ENCODE assay signal across 8 mouse cellular contexts in genomic region chr6:124767920-124768703, GRCm38 (mm10). TPM values are rescaled to one million over a fixed set of nuclear protein-coding genes. Genes with fewer than 3 reads are reported as not detected.
DNase-seq lines count a peak whose midpoint lies in the region; ATAC-seq and TF ChIP-seq lines count a peak whose summit lies in the region.

No protein-coding gene starts in this region.

- no peaks in the 10 kb centered on the region for H3K9me3 ChIP-seq in heart, embryonic 14.5 days (ENCODE audit: control insufficient read depth, low read length)
- no peaks in the 10 kb centered on the region for H3K9me3 ChIP-seq in CH12.LX (replicated peaks; ENCODE audit: low read length)
- H3K9me3 ChIP-seq in heart, embryonic 16.5 days (replicated peaks; ENCODE audit: control insufficient read depth, low read length): no peaks in the 10 kb centered on the region
- no peaks in the 10 kb centered on the region for H3K9me3 ChIP-seq in liver, embryonic 14.5 days (ENCODE audit: control insufficient read depth, low read length)
- no peaks in the 10 kb centered on the region for H3K9me3 ChIP-seq in stomach, postnatal 0 days (ENCODE audit: control insufficient read depth, low read length)

- in situ Hi-C loops in CH12.LX (cut with MboI; ENCODE audit: low pct_ligation_motif_present, low pct_unique_long_range_greater_than_20kb, low sequenced_read_pairs): no loop called here

- DNase-seq in heart, postnatal 36 days: no peak
- DNase-seq in CH12.LX (ENCODE audit: extremely low read depth): peak; percentile 89
- peak; percentile 74 to 77 for DNase-seq in cerebellum, adult 18-20 months
- DNase-seq in liver, embryonic 14.5 days (ENCODE audit: low read depth in 3 of 3, low spot score in 3 of 3): no peak
- DNase-seq in stomach, postnatal 0 days (ENCODE audit: low spot score): no peak
- no peak for DNase-seq in right cerebral cortex, postnatal 4 days

- no peak for TF ChIP-seq POLR2A in CH12.LX (IDR thresholded peaks at IDR 0.05; ENCODE audit: low read depth, low read length)

- H3K36me3 ChIP-seq in heart, embryonic 14.5 days (ENCODE audit: control insufficient read depth, insufficient read depth, low read length): no peaks in the 10 kb centered on the region
- peaks cover 21 to 42% of the 10 kb centered on the region in 2 experiments for H3K36me3 ChIP-seq in CH12.LX (replicated peaks in 1 of 2; ENCODE audit: control insufficient read depth in 1 of 2, insufficient read depth in 1 of 2, low read length in 1 of 2)
- H3K36me3 ChIP-seq in heart, embryonic 16.5 days (ENCODE audit: control insufficient read depth, insufficient read depth): no peaks in the 10 kb centered on the region
- H3K36me3 ChIP-seq in liver, embryonic 14.5 days (replicated peaks; ENCODE audit: control insufficient read depth, insufficient read depth, low read depth): no peaks in the 10 kb centered on the region
- no peaks in the 10 kb centered on the region for H3K36me3 ChIP-seq in stomach, postnatal 0 days (ENCODE audit: control insufficient read depth, insufficient read depth, low read length)

- 0 out of 2 replicates have a peak overlapping the region, but pooled peaks have one; percentile 16 for H3K9ac ChIP-seq in heart, embryonic 14.5 days (ENCODE audit: low read length)
- peak overlapping the region; percentile 86 for H3K9ac ChIP-seq in CH12.LX (ENCODE audit: insufficient read depth, low read depth)
- H3K9ac ChIP-seq in heart, embryonic 16.5 days (ENCODE audit: low read length): no peak overlapping the region
- H3K9ac ChIP-seq in liver, embryonic 14.5 days (replicated peaks): no peak overlapping the region
- H3K9ac ChIP-seq in stomach, postnatal 0 days (ENCODE audit: low read length): peak overlapping the region; percentile 65; the same call in 1 of the 2 replicates

- peaks cover 4% of the 10 kb centered on the region; the same call in 1 of the 2 replicates for H3K27me3 ChIP-seq in heart, embryonic 14.5 days (ENCODE audit: control insufficient read depth, insufficient read depth, low read length)
- peaks cover 10% of the 10 kb centered on the region for H3K27me3 ChIP-seq in CH12.LX (replicated peaks)
- no peaks in the 10 kb centered on the region; the same call in 1 of the 2 replicates for H3K27me3 ChIP-seq in heart, embryonic 16.5 days (ENCODE audit: control insufficient read depth, insufficient read depth, low read length)
- H3K27me3 ChIP-seq in liver, embryonic 14.5 days (ENCODE audit: control insufficient read depth, insufficient read depth, low read length): peaks cover 30% of the 10 kb centered on the region
- no peaks in the 10 kb centered on the region for H3K27me3 ChIP-seq in stomach, postnatal 0 days (ENCODE audit: control insufficient read depth, insufficient read depth, low read length)

- intact Hi-C loops in heart, postnatal 36 days (cut with DNase I): no loop called here

- no peak for TF ChIP-seq RAD21 in CH12.LX (IDR thresholded peaks at IDR 0.05; ENCODE audit: low read depth, low read length)

- peaks cover 21 to 24% of the 10 kb centered on the region in 2 experiments for H3K4me1 ChIP-seq in heart, embryonic 14.5 days (ENCODE audit: control insufficient read depth in 2 of 2, insufficient read depth in 2 of 2, low read length in 2 of 2)
- H3K4me1 ChIP-seq in CH12.LX (ENCODE audit: control insufficient read depth in 1 of 2, insufficient read depth in 2 of 2): peaks cover 7 to 33% of the 10 kb centered on the region in 2 experiments
- H3K4me1 ChIP-seq in heart, embryonic 16.5 days (ENCODE audit: control insufficient read depth, insufficient read depth, low read length): peaks cover 8% of the 10 kb centered on the region
- H3K4me1 ChIP-seq in liver, embryonic 14.5 days (replicated peaks; ENCODE audit: control insufficient read depth in 2 of 2, insufficient read depth in 2 of 2, low read length in 1 of 2): peaks cover 0 to 8% of the 10 kb centered on the region in 2 experiments; a peak in 2 of 4 replicates
- no peaks in the 10 kb centered on the region for H3K4me1 ChIP-seq in stomach, postnatal 0 days (replicated peaks; ENCODE audit: control insufficient read depth, insufficient read depth)

- H3K27ac ChIP-seq in heart, embryonic 14.5 days (replicated peaks in 1 of 2; ENCODE audit: control insufficient read depth in 1 of 2, insufficient read depth in 1 of 2, low read depth in 2 of 2, low read length in 2 of 2): 0 out of 4 replicates have a peak overlapping the region, but pooled peaks of 1 of the 2 experiments have one; percentile 6
- peak overlapping the region; percentile 76 for H3K27ac ChIP-seq in CH12.LX (ENCODE audit: insufficient read depth, low read depth)
- H3K27ac ChIP-seq in heart, embryonic 16.5 days (ENCODE audit: low read length): no peak overlapping the region
- H3K27ac ChIP-seq in liver, embryonic 14.5 days: no peak overlapping the region
- H3K27ac ChIP-seq in stomach, postnatal 0 days (replicated peaks): no peak overlapping the region

- dilution Hi-C loops in CH12.LX (cut with MboI; ENCODE audit: extremely low pct_ligation_motif_present, extremely low pct_unique_long_range_greater_than_20kb, low sequenced_read_pairs): no loop called here

- H3K4me3 ChIP-seq in heart, embryonic 14.5 days (ENCODE audit: control insufficient read depth in 1 of 2, insufficient read depth in 1 of 2, low read depth in 1 of 2, low read length in 2 of 2): peak overlapping the region; percentile 55 to 58; a peak in 3 of 4 replicates
- peak overlapping the region; percentile 67 to 98 (median 88) for H3K4me3 ChIP-seq in CH12.LX (replicated peaks in 1 of 3; ENCODE audit: low read depth in 2 of 3, low read length in 2 of 3, poor library complexity in 1 of 3)
- no peak overlapping the region; the same call in 1 of the 2 replicates for H3K4me3 ChIP-seq in heart, embryonic 16.5 days (ENCODE audit: low read length)
- H3K4me3 ChIP-seq in liver, embryonic 14.5 days (ENCODE audit: insufficient read depth in 1 of 2, low read depth in 2 of 2, low read length in 2 of 2): no peak overlapping the region
- peak overlapping the region; percentile 63 for H3K4me3 ChIP-seq in stomach, postnatal 0 days (ENCODE audit: low read depth, low read length)

- no peak for TF ChIP-seq CTCF in CH12.LX (conservative IDR thresholded peaks at IDR 0.05 in 1 of 2, IDR thresholded peaks at IDR 0.05 in 1 of 2; ENCODE audit: low read depth in 2 of 2, low read length in 2 of 2)
- TF ChIP-seq CTCF in liver, embryonic 14.5 days (IDR thresholded peaks at IDR 0.05; ENCODE audit: low read depth): no peak
- no peak for TF ChIP-seq CTCF in stomach, postnatal 0 days (IDR thresholded peaks at IDR 0.05; ENCODE audit: low read depth)

- H3K4me2 ChIP-seq in heart, embryonic 14.5 days (ENCODE audit: low read length): peak overlapping the region; percentile 91
- H3K4me2 ChIP-seq in CH12.LX (ENCODE audit: insufficient read depth, low read depth, poor library complexity, severe bottlenecking): peak overlapping the region; percentile 80
- H3K4me2 ChIP-seq in heart, embryonic 16.5 days (ENCODE audit: low read depth, low read length): peak overlapping the region; percentile 99
- H3K4me2 ChIP-seq in liver, embryonic 14.5 days (ENCODE audit: low read depth): peak overlapping the region; percentile 52
- peak overlapping the region; percentile 77 for H3K4me2 ChIP-seq in stomach, postnatal 0 days (replicated peaks; ENCODE audit: low read depth)

- 27% methylated on average over 19 of the region's 19 CpGs for WGBS in heart, embryonic 14.5 days
- WGBS in heart, embryonic 16.5 days: 34% methylated on average over 19 of the region's 19 CpGs
- 23% methylated on average over 19 of the region's 19 CpGs for WGBS in liver, embryonic 14.5 days (ENCODE audit: insufficient replicate concordance)
- WGBS in stomach, postnatal 0 days: 41% methylated on average over 19 of the region's 19 CpGs

- TF ChIP-seq EP300 in CH12.LX (IDR thresholded peaks at IDR 0.05; ENCODE audit: low read length): no peak
- TF ChIP-seq EP300 in liver, embryonic 14.5 days (IDR thresholded peaks at IDR 0.05; ENCODE audit: low read depth): no peak
- TF ChIP-seq EP300 in stomach, postnatal 0 days (optimal IDR thresholded peaks at IDR 0.05): no peak

- peak; percentile 33; the same call in 1 of the 2 replicates for ATAC-seq in heart, embryonic 14.5 days (ENCODE audit: insufficient number of reproducible peaks, insufficient read depth, low FRiP score, low read depth)
- ATAC-seq in heart, embryonic 16.5 days (replicated peaks; ENCODE audit: extremely low read depth, insufficient read depth, low FRiP score): 0 out of 2 replicates have a peak, but pooled peaks have one; percentile 34
- 0 out of 2 replicates have a peak, but pooled peaks have one; percentile 36 for ATAC-seq in liver, embryonic 14.5 days (ENCODE audit: insufficient read depth)
- peak; percentile 36; the same call in 1 of the 2 replicates for ATAC-seq in stomach, postnatal 0 days (ENCODE audit: low FRiP score, low TSS enrichment)

- no peaks in the 10 kb centered on the region for H3K79me2 ChIP-seq in CH12.LX (replicated peaks; ENCODE audit: control insufficient read depth, extremely low read depth, insufficient read depth, poor library complexity, severe bottlenecking)

RNA-seq across cellular contexts. Expression of gene Eno2, which starts 1.4 kb away (rescaled TPM):
- polyA plus RNA-seq in heart, embryonic 14.5 days (2014; fragmentation: Nextera tagmentation; extraction: Ambion mirVana): 4.2 TPM in 2 replicates
- 1 to 10 TPM; 2.2 to 2.9 TPM for total RNA-seq in heart, postnatal 36 days (2021)
- total RNA-seq in CH12.LX (2012; rRNA removed): 15.9 and 24.6 TPM in 2 replicates
- total RNA-seq in CH12.LX (2014; rRNA removed): 20.8 and 26.7 TPM in 2 replicates
- 23.1 and 23.6 TPM in 2 replicates for polyA plus RNA-seq in CH12.LX (2012; ENCODE audit: insufficient read length, low read depth)
- polyA plus RNA-seq in heart, embryonic 16.5 days (2015; fragmentation: Nextera tagmentation; extraction: Ambion mirVana): 3.7 and 4.3 TPM in 2 replicates
- polyA plus RNA-seq in liver, embryonic 14.5 days (2012; rRNA removed): 0.47 and 0.50 TPM in 2 replicates
- polyA plus RNA-seq in liver, embryonic 14.5 days (2014; fragmentation: Nextera tagmentation; extraction: Ambion mirVana): 0.09 TPM in 1 of 2 replicates, not detected in the other
- polyA plus RNA-seq in stomach, postnatal 0 days (2015; fragmentation: Nextera tagmentation; extraction: Ambion mirVana): 4.3 and 5.1 TPM in 2 replicates

RNA-seq across cellular contexts. Expression of gene Lrrc23, which starts 11.4 kb away (rescaled TPM):
- polyA plus RNA-seq in heart, embryonic 14.5 days (2014; fragmentation: Nextera tagmentation; extraction: Ambion mirVana): not detected in 2 replicates
- not detected for total RNA-seq in heart, postnatal 36 days (2021)
- total RNA-seq in CH12.LX (2012; rRNA removed) (not detected in 2 replicates), CH12.LX (2014; rRNA removed) (not detected in 2 replicates)
- 0.20 TPM in 1 of 2 replicates, not detected in the other for polyA plus RNA-seq in CH12.LX (2012; ENCODE audit: insufficient read length, low read depth)
- polyA plus RNA-seq in heart, embryonic 16.5 days (2015; fragmentation: Nextera tagmentation; extraction: Ambion mirVana): 2.5 and 5.7 TPM in 2 replicates
- polyA plus RNA-seq in liver, embryonic 14.5 days (2012; rRNA removed): 0.09 TPM in 1 of 2 replicates, not detected in the other
- polyA plus RNA-seq in liver, embryonic 14.5 days (2014; fragmentation: Nextera tagmentation; extraction: Ambion mirVana): not detected in 2 replicates
- 0.19 and 0.28 TPM in 2 replicates for polyA plus RNA-seq in stomach, postnatal 0 days (2015; fragmentation: Nextera tagmentation; extraction: Ambion mirVana)

RNA-seq across cellular contexts. Expression of gene Atn1, which starts 11.8 kb away (rescaled TPM):
- 6.2 and 9.3 TPM in 2 replicates for polyA plus RNA-seq in heart, embryonic 14.5 days (2014; fragmentation: Nextera tagmentation; extraction: Ambion mirVana)
- total RNA-seq in heart, postnatal 36 days (2021): 10 to 100 TPM; 41.0 to 46.4 TPM
- total RNA-seq in CH12.LX (2012; rRNA removed) (3.8 and 4.6 TPM in 2 replicates), CH12.LX (2014; rRNA removed) (0.50 and 1.7 TPM in 2 replicates)
- 27.0 and 35.1 TPM in 2 replicates for polyA plus RNA-seq in CH12.LX (2012; ENCODE audit: insufficient read length, low read depth)
- 9.4 and 10.4 TPM in 2 replicates for polyA plus RNA-seq in heart, embryonic 16.5 days (2015; fragmentation: Nextera tagmentation; extraction: Ambion mirVana)
- polyA plus RNA-seq in liver, embryonic 14.5 days (2012; rRNA removed): 2.5 and 2.8 TPM in 2 replicates
- polyA plus RNA-seq in liver, embryonic 14.5 days (2014; fragmentation: Nextera tagmentation; extraction: Ambion mirVana): 0.58 and 1.5 TPM in 2 replicates
- 6.6 and 6.9 TPM in 2 replicates for polyA plus RNA-seq in stomach, postnatal 0 days (2015; fragmentation: Nextera tagmentation; extraction: Ambion mirVana)

RNA-seq across cellular contexts. Expression of gene Gm45234, which starts 12.3 kb away (rescaled TPM):
- not detected in 2 replicates for polyA plus RNA-seq in heart, embryonic 14.5 days (2014; fragmentation: Nextera tagmentation; extraction: Ambion mirVana)
- under 1 TPM in 1 of 2 experiments, not detected in 1; 0.41 TPM for total RNA-seq in heart, postnatal 36 days (2021)
- total RNA-seq in CH12.LX (2012; rRNA removed): not detected in 2 replicates
- not detected in 2 replicates for total RNA-seq in CH12.LX (2014; rRNA removed)
- polyA plus RNA-seq in CH12.LX (2012; ENCODE audit: insufficient read length, low read depth): not detected in 2 replicates
- polyA plus RNA-seq in heart, embryonic 16.5 days (2015; fragmentation: Nextera tagmentation; extraction: Ambion mirVana): not detected in 2 replicates
- 0.37 TPM in 1 of 2 replicates, not detected in the other for polyA plus RNA-seq in liver, embryonic 14.5 days (2012; rRNA removed)
- not detected in 2 replicates for polyA plus RNA-seq in liver, embryonic 14.5 days (2014; fragmentation: Nextera tagmentation; extraction: Ambion mirVana)
- not detected in 2 replicates for polyA plus RNA-seq in stomach, postnatal 0 days (2015; fragmentation: Nextera tagmentation; extraction: Ambion mirVana)

RNA-seq across cellular contexts. Expression of gene Grcc10, which starts 26.9 kb away (rescaled TPM):
- polyA plus RNA-seq in heart, embryonic 14.5 days (2014; fragmentation: Nextera tagmentation; extraction: Ambion mirVana): 449 and 503 TPM in 2 replicates
- total RNA-seq in heart, postnatal 36 days (2021): 100 to 1,000 TPM; 285 to 321 TPM
- 146 and 197 TPM in 2 replicates for total RNA-seq in CH12.LX (2012; rRNA removed)
- total RNA-seq in CH12.LX (2014; rRNA removed): 59.3 and 64.3 TPM in 2 replicates
- 88.4 and 93.7 TPM in 2 replicates for polyA plus RNA-seq in CH12.LX (2012; ENCODE audit: insufficient read length, low read depth)
- polyA plus RNA-seq in heart, embryonic 16.5 days (2015; fragmentation: Nextera tagmentation; extraction: Ambion mirVana): 429 and 447 TPM in 2 replicates
- polyA plus RNA-seq in liver, embryonic 14.5 days (2012; rRNA removed): 27.9 and 50.2 TPM in 2 replicates
- 74.0 and 80.0 TPM in 2 replicates for polyA plus RNA-seq in liver, embryonic 14.5 days (2014; fragmentation: Nextera tagmentation; extraction: Ambion mirVana)
- polyA plus RNA-seq in stomach, postnatal 0 days (2015; fragmentation: Nextera tagmentation; extraction: Ambion mirVana): 292 and 310 TPM in 2 replicates

Comparison
In these comparisons a context has a peak if more than half of its experiments do, and no peak if none do; other contexts are left out.
1. H3K4me3 ChIP-seq: peak in heart, embryonic 14.5 days (2 of 2), CH12.LX (3 of 3) and stomach, postnatal 0 days (single experiment); none in heart, embryonic 16.5 days (single experiment) and liver, embryonic 14.5 days (0 of 2).
2. H3K9ac ChIP-seq: peak in heart, embryonic 14.5 days (single experiment), CH12.LX (single experiment) and stomach, postnatal 0 days (single experiment); none in heart, embryonic 16.5 days (single experiment) and liver, embryonic 14.5 days (single experiment).
3. DNase-seq: peak in CH12.LX (single experiment) and cerebellum, adult 18-20 months (2 of 2); none in heart, postnatal 36 days (0 of 2), liver, embryonic 14.5 days (0 of 3), stomach, postnatal 0 days (single experiment) and right cerebral cortex, postnatal 4 days (single experiment).
4. Peak in every context shown above with its lines, with median percentiles within 50 percentile points of each other: ATAC-seq and H3K4me2 ChIP-seq.